Mouse (Mus musculus) G1E (cell line): Measurements from ENCODE around the gene Zfp541.

Experiments used
- CTCF ChIP-seq: IDR thresholded peaks from 2 replicates; pipeline ENCODE4 v1.5.1; 2012; ENCODE audit warnings: low read depth, low read length, inconsistent platforms, mixed read lengths
- GATA1 ChIP-seq: IDR thresholded peaks from 2 replicates; pipeline ENCODE4 v1.6.1; 2012; ENCODE audit warnings: borderline replicate concordance, low read length, inconsistent platforms, mixed read lengths
- GATA2 ChIP-seq: IDR thresholded peaks from 2 replicates; pipeline ENCODE4 v1.6.1; 2012; ENCODE audit warnings: low read depth, low read length, inconsistent platforms, borderline replicate concordance
- POLR2AphosphoS5 ChIP-seq: IDR thresholded peaks from 2 replicates; pipeline ENCODE4 v1.6.1; 2012; ENCODE audit warnings: low read depth, low read length, inconsistent platforms; ENCODE audit not compliant: insufficient replicate concordance
- TAL1 ChIP-seq: conservative IDR thresholded peaks from 2 replicates; pipeline ENCODE4 v1.6.1; 2012; ENCODE audit warnings: low read depth, low read length, inconsistent platforms, mixed read lengths

- TF ChIP-seq CTCF = no peak
- no peak for TF ChIP-seq GATA1
- TF ChIP-seq POLR2AphosphoS5 = no peak
- no peak for TF ChIP-seq TAL1
- TF ChIP-seq GATA2 = no peak
Observed at GRCm38 (mm10) chr7:16102686-16103226, 41.1 kb downstream of the Zfp541 start.
